Mouse (Mus musculus): ENCODE measurements around the gene Xpnpep3.

The Xpnpep3 gene

DNA sequence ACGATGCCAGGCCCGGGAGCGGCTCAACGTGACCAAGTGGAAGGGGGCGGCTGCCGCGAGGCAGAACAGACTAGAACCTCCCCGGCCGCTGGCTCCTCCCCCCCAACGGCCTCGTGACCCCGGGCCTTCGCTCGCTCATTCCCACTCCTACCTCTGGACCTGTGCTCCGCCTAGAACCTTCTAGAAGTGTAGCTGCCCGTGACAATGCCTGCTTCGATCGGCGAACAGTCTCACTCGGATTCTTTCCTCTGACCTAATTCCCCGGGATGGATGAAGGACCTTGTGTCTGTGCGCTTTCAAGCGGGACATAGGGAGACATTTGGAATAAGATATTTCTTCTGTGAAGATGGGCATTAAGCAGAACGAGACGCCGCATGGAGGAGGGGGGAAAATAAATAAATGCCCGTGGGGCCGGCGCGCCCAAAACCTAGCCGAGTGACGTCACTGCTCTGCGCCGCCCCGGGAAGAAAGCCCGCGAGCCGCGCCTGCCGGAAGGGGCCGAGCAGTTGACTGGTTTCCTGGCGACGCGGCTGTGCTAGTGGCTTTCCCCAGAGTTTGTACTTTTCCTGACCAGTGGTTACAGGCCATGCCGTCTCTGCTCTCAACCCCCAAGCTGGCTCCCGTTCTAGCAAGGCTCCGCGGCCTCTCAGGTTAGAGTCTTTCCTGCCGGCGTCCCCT is at the start of gene Xpnpep3, which contains the start of gene St13:
TSS of gene Xpnpep3 (plus strand) at position 501 of the 678 bp plus-strand sequence.
TSS of gene St13 (minus strand) at position 440 of the 678 bp plus-strand sequence.
- in situ Hi-C loops (cut with MboI; ENCODE audit: unreplicated experiment in 2 of 2): loop anchor here in 1 of 2 experiments (5.0 kb wide), 1 partner anchor 37 kb away; the partner anchor contains the start of gene Slc25a17

DNA sequence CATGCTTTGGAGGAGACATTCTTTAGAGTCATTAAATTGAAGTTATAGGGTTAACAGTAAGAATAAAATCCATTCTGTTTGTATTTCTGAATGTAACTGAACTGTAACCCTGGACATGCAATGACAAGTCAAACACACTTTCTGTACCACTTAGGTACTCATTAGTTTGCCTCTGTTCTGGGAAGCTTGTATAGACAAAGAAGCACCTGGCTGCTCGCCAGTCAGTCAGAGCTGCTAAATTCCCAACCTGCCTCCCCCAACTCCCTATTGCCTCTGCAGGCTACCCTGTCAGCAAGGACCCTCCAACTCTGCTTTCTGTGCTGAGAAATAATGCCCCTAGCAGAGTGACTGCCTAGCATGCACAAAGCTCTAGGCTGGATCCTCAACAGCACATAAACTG is 49.5 kb upstream of the Xpnpep3 start:
- in situ Hi-C loops (cut with MboI; ENCODE audit: unreplicated experiment in 2 of 2): loop anchor here (5.0 to 25.0 kb wide), 3 partner anchors 153 to 1088 kb away; partner anchors contain the start of genes Atf4 (in 1 of the 2) and Rps19bp1 (in 1 of the 2)

DNA sequence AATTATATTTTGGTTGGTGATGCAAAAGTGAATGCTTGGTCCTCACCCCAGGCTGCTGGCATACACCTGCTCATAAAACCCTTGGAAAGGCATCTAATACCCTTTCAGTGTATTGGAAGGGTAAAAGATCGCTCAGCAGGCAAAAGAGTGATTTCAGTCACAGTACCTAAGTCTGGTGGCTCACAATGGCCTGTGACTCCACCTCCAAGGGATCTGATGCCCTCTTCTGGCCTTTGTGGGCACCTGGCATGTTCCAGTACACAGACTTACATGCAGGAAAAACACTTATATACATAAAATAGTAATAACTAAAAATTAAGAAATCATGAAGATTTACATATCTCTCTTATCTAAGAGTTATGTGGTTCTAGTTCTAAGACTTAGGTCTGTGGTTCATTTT is 47.3 kb upstream of the Xpnpep3 start:
- in situ Hi-C loops (cut with MboI; ENCODE audit: unreplicated experiment in 2 of 2): loop anchor here (5.0 to 25.0 kb wide), 3 partner anchors 155 to 1090 kb away; partner anchors contain the start of genes Atf4 (in 1 of the 2) and Rps19bp1 (in 1 of the 2)

DNA sequence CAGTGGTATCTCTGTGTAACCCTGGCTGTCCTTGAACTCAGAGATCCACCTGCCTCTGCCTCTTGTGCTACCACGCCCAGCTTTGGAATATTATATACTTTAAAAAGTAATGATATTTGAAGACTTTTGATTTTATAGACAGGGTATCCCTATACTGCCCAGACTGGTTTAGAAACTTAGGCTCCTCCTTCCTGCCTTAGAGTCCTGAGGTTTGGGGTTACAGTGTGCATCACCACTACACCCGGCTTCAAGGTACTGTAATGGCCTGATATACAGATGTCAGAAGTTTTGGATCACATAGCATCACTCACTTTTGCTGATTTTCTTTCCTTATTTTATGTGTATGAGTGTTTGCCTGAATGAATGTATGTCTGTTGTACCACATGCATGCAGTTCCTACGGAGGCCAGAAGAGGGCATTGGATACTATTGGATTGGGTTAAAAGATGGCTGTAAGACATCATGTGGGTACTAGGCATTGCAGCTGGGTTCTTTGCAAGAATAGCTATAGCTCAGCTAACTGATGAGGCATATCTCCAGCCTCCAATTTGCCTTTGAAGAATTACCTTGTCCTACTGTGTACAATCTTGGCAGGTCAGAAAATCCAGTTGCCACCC is 44.7 kb upstream of the Xpnpep3 start:
- in situ Hi-C loops (cut with MboI; ENCODE audit: unreplicated experiment in 2 of 2): loop anchor here in 1 of 2 experiments (25.0 kb wide), 1 partner anchor 1093 kb away; the partner anchor contains the start of genes Atf4 and Rps19bp1

DNA sequence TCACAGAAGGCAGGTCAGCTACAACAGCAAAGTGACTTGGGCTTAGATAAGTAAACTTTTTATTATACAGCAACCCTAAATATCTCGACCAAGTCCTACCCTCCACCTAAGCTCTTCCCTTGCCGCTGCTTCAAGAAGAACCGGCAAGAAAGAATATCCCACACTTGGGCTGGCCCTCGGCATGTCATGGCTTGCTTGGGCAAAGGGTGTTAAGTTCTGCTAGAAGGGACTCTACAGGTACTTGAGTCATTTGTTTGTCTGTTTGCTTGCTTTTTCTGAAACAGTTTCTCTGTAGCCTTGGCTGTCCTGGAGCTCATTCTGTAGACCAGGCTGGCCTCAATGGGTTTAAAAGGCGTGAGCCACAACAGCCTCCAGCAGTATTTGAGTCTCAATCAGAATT is 43.0 kb upstream of the Xpnpep3 start:
- in situ Hi-C loops (cut with MboI; ENCODE audit: unreplicated experiment in 2 of 2): loop anchor here in 1 of 2 experiments (25.0 kb wide), 1 partner anchor 1095 kb away; the partner anchor contains the start of genes Atf4 and Rps19bp1

DNA sequence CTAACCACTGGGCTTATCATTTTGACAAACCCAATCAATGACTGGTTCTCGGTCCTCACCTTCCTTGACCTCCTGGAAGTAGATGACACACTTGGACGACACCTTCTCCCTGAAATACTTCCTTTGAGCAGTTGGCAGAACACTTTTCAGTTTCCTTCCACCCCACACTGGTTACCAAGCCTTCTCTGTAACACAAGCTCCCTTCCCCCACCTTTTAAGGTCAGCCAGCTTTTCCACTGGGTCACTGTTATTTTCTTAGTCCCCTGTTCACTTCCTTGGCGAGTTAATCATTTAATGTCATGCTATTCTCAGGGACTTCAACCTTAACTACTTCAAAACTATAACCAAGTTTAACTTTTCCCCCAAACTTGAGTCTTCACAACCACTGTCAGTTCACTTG is 41.0 kb upstream of the Xpnpep3 start:
- in situ Hi-C loops (cut with MboI; ENCODE audit: unreplicated experiment in 2 of 2): loop anchor here in 1 of 2 experiments (25.0 kb wide), 1 partner anchor 1097 kb away; the partner anchor contains the start of genes Atf4 and Rps19bp1

DNA sequence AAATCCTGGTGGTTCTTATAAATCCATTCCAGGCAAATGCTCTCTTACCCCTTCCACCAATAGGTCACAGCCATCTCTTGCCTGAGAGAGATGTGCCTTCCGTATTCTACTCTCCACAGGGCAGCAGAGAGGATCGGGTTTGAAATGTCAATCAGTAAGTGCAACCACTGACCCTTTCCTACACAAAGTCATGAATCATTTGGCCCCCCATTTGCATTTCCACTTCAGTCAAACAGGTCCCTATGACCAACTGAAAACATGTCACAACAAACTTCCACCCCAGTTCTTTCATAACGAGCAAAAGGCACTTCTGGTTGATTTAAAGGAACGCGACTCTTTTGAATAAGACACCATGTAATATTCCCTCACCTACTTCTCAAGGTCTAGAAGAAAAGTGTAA is 40.5 kb upstream of the Xpnpep3 start:
- in situ Hi-C loops (cut with MboI; ENCODE audit: unreplicated experiment in 2 of 2): loop anchor here in 1 of 2 experiments (25.0 kb wide), 1 partner anchor 1097 kb away; the partner anchor contains the start of genes Atf4 and Rps19bp1

DNA sequence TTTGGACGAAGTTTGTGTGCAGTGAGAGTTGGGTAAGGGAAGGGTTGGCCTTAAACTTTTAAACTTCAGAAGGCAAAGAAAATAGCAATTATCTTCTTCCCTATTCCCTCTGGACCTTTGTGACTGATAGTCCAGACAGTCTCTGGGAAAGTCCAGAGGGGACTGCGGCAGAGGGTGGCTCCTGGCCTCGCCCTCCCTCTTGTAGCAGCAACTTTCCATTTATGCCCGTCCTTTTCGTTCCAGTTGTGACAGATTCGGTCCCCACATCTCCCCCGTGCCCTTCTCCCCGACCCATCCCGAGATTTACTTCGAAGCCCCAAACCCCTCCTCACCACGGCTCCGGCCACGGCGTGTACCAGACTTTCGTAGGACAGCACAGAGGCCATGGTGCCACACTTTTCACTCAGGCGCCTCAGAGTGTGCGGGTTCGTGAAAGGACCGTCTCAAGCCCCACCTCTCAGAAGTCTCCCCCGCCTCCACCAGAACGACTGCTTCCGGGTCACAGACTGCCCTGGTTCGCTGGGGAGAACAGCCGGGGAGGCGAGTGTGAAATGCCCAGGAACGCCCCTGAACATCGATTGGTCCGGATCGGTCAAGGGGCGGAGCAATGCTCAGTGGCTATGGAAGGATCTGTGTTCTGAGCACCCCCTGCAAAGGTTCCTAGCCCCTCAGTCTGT is 39.5 kb upstream of the Xpnpep3 start, which contains the start of gene Slc25a17:
TSS of gene Slc25a17 (minus strand) at position 468 of the 677 bp plus-strand sequence.
- in situ Hi-C loops (cut with MboI; ENCODE audit: unreplicated experiment in 2 of 2): loop anchor here (5.0 to 25.0 kb wide), 2 partner anchors 37 to 1098 kb away; partner anchors contain the start of genes Atf4 (in 1 of the 2) and Rps19bp1 (in 1 of the 2)

DNA sequence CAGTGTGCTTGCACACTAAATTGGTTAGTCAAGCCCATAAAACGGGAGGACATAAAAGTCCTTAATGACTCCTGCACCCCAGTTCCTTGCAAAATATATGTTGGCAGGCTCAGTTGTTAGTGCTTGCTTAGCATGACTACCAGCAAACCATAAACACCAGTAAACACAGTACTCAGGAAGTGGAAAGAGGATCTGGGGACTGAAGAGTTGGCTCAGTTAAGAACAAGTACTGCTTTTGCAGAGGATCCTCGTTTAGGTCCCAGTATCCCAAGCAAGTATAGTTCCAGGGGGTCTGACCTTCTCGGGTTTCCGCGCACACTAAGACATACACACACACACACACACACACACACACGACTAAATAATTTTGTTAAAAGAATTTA is 38.9 kb upstream of the Xpnpep3 start:
- in situ Hi-C loops (cut with MboI; ENCODE audit: unreplicated experiment in 2 of 2): loop anchor here (5.0 to 25.0 kb wide), 2 partner anchors 36 to 1099 kb away; partner anchors contain the start of genes Atf4 (in 1 of the 2) and Rps19bp1 (in 1 of the 2)

DNA sequence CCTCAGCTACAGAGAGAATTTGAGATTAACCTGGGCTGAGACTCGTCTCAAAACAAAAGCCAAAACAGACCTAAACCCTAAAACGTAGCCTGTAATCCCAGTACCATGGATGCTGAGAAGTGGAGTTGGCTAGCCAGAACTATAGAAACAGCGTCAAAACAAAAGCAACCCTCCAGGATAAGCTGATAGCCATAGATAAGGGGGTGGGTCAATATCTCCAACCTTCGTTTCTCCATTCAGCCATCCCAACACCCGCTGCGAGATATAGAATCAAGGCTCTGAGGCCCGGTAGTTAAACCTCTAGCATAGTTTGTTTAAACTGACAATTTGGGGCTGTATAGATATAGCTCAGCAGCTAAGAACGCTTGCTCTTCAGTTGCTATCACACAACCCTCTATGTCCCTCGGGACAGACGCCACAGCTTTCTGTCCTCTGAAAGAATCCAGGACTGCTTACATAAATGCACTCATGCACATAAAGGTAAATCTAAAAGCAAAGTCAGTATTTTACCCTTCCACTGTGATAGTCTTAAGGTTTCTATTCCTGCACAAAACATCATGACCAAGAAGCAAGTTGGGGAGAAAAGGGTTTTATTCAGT is 38.4 kb upstream of the Xpnpep3 start:
- in situ Hi-C loops (cut with MboI; ENCODE audit: unreplicated experiment in 2 of 2): loop anchor here (5.0 to 25.0 kb wide), 2 partner anchors 36 to 1099 kb away; partner anchors contain the start of genes Atf4 (in 1 of the 2) and Rps19bp1 (in 1 of the 2)

DNA sequence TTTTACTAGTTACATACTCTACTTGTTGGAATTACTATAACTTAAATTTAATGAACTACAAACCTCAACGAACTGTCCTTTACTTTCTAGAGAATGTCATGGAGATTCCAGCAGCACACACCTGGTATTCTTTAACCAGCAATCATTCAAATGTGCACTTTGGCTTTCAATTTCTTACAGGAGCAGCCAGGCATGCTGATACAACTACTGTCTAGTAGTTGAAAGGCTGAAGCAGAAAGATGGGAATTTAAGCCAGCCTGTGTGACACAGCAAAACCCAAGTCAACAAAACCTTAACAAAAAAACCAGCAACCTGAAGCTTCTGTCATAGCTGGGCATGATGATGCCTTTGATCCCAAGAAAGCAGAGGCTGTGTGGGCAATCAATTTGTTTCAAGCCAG is 37.4 kb upstream of the Xpnpep3 start:
- in situ Hi-C loops (cut with MboI; ENCODE audit: unreplicated experiment in 2 of 2): loop anchor here (5.0 to 25.0 kb wide), 2 partner anchors 35 to 1100 kb away; partner anchors contain the start of genes Atf4 (in 1 of the 2) and Rps19bp1 (in 1 of the 2)

DNA sequence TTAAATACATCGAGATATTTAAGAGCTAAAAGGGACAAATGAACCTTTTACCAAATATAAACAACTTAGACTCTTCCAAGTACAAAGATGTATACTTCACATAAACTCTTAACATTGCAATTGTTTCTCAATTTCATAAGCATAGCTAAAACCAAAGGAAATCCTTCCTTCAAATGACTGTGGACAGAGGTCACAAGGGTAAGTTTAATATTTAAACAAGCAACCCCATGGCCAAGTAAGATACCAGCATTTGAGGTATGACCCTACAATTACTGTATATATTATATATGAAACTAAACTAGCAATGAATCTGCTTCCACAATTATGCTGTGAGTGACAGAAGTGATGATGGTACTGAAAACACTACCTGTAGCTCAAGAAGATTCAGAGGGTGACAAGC is 35.7 kb upstream of the Xpnpep3 start:
- in situ Hi-C loops (cut with MboI; ENCODE audit: unreplicated experiment in 2 of 2): loop anchor here (5.0 to 25.0 kb wide), 2 partner anchors 33 to 1102 kb away; partner anchors contain the start of genes Atf4 (in 1 of the 2) and Rps19bp1 (in 1 of the 2)

DNA sequence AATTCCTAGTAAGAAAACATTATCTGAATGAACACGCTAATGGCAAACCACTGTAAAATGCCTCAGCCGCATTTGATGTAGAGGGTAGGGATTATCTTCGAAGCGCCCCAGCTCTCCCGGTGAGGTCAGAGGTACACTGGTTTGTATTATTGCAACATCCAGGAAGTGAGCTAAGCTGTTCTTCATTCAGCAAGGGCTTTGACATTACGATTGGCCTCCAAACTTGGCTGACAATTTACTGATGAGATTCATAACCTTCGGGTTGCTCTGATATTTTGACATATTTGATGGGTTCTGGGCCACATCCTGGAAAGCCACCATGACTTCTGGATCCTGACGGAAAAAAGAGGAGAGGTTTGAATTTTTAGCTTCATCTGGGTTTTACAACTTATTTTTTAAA is 34.7 kb upstream of the Xpnpep3 start:
- in situ Hi-C loops (cut with MboI; ENCODE audit: unreplicated experiment in 2 of 2): loop anchor here in 1 of 2 experiments (5.0 to 25.0 kb wide), 2 partner anchors 252 to 1103 kb away; partner anchors contain the start of genes Atf4 and Rps19bp1

DNA sequence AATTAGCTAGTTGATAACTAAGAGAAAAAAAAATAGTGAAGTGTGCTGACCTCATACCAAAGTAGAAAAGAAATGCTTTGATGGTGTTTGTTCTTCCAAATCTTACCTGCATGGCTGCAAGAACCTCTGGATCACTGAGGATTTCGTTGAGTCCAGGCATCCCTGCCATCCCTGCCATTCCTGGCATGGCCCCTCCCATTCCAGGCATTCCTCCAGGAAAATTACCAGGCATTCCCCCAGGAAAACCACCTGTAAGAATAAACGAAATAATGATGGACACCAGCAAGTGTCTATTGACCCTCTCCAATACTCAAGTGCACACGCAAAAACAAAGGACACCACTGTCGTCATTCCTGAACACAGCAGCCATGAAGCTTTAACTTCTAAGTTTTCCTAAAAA is 33.7 kb upstream of the Xpnpep3 start:
- in situ Hi-C loops (cut with MboI; ENCODE audit: unreplicated experiment in 2 of 2): loop anchor here in 1 of 2 experiments (5.0 to 25.0 kb wide), 2 partner anchors 251 to 1104 kb away; partner anchors contain the start of genes Atf4 and Rps19bp1

DNA sequence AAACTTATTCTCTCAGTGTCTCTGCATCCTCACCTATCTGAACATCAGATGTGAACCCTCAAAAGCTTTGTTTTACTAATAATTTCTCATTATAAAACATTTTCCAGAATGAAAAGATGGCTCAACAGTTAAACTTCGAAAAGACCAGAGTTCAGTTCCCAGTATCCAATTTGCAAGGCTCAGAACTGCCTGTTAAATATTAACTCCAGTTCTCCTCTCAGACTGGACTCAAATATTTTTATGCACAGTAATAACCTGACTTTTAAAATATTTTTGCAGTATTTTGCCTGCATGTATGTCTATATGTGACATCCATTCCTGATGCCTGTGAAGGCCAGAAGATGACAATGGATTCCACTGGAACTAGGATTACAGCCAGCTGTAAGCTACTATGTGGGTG is 31.3 kb upstream of the Xpnpep3 start:
- in situ Hi-C loops (cut with MboI; ENCODE audit: unreplicated experiment in 2 of 2): loop anchor here in 1 of 2 experiments (5.0 to 25.0 kb wide), 2 partner anchors 249 to 1106 kb away; partner anchors contain the start of genes Atf4 and Rps19bp1

DNA sequence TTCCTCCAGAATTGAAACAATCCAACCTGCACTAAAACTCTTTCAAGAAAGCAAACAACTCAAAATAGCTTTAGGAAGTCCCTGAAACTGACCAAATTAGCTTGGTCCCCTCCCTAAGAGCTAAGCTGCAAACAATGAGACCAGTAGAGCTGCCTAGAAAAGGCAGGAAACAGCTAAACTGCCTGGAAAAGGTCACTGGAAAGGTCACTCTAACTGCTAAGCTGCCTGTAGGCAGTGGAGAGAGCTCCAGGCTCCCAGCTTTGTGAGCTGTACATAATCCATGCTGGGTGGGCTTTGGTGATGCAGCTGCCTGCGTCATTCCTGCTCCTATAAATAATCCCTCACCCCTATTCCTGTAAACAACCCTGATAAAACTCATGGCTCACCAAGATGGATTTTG is 29.6 kb upstream of the Xpnpep3 start:
- in situ Hi-C loops (cut with MboI; ENCODE audit: unreplicated experiment in 2 of 2): loop anchor here in 1 of 2 experiments (25.0 kb wide), 1 partner anchor 1108 kb away; the partner anchor contains the start of genes Atf4 and Rps19bp1

DNA sequence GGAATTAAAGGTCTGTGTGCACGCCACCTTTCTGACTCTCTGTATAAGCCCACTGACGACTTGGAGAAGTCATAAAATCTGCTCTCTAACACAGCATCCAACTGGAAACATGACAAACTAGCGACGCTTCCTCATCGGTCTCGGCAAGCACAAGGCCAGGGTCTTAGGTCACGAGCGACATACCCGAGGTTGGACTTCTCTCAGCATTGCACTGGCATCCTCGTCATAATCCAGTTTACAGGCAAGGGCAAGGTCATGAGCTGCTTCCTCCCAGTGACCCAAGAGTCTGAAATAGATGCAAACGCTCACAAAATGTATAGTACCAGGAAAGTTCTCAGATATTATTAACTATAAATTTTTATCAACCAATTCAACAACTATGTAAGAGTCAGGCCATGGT is 25.3 kb upstream of the Xpnpep3 start:
- in situ Hi-C loops (cut with MboI; ENCODE audit: unreplicated experiment in 2 of 2): loop anchor here in 1 of 2 experiments (25.0 kb wide), 1 partner anchor 1112 kb away; the partner anchor contains the start of genes Atf4 and Rps19bp1

DNA sequence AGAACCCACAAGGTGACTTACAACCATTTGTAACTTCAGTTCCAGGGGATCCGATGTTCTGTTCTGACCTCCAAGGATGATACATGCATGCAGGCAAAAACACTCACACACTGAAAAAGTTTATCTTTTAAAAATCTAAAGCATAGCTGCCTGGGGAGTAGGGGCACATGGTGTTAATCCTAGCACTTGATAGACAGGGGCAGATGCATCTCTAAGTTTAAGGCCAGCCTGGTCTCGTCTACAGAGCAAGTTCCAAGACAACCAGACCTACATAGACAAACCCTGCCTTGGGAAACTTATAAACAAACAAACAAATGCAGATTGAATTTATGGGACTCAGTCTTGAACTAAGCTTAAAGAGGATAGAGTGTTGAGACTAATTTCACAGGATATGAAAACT is 21.1 kb upstream of the Xpnpep3 start:
- in situ Hi-C loops (cut with MboI; ENCODE audit: unreplicated experiment in 2 of 2): no loop called here

DNA sequence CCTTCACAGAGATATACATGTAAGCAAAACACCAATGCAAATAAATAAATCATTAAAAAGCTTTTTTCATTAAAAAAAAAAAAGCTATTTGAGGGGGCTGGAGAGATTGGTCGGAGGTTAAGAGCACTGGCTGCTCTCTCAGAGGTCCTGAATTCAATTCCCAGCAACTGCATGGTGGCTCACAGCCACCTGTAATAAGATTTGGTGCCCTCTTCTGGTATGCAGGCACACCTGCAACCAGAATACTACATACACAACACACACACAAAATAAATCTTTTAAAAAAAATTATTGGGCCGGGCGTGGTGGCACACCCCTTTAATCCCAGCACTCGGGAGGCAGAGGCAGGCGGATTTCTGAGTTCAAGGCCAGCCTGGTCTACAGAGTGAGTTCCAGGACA is 13.6 kb upstream of the Xpnpep3 start:
- in situ Hi-C loops (cut with MboI; ENCODE audit: unreplicated experiment in 2 of 2): no loop called here
